ENCODE assay signal across 20 mouse cellular contexts in genomic region chr16:89900681-89901080, GRCm38 (mm10).
A peak's percentile ranks its signal among the peaks of the same experiment; 100 is the strongest.
DNase-seq lines count a peak whose midpoint lies in the region; ATAC-seq and TF ChIP-seq lines count a peak whose summit lies in the region.
"Had no signal": no experiment of that assay in that cellular context is flagged by ENCODE, and none has a peak within 500 bp of the region (broad histone marks: within the 10 kb centered on the region; RNA-seq: fewer than 3 reads in every experiment).

No protein-coding gene starts in this region.

- no peak for DNase-seq in hindbrain, postnatal 0 days (ENCODE audit: low spot score)
- DNase-seq in kidney, postnatal 4 days: peak; percentile 18 to 33
- DNase-seq in kidney, adult 8-10 months: no peak
- peak; percentile 35 for DNase-seq in embryo, embryonic 11.5 days (ENCODE audit: low read depth, low spot score)
- DNase-seq: adrenal gland, postnatal 36 days; cerebellum, adult 2 months; cerebellum, postnatal 36 days; gastrocnemius, postnatal 25 days; heart, adult 2 months; heart, postnatal 36 days; liver, postnatal 0 days; lung, postnatal 36 days; right cerebral cortex, postnatal 14 days; thymus, postnatal 4 days had no signal

- H3K27ac ChIP-seq in hindbrain, embryonic 13.5 days: peak overlapping the region; percentile 6; the same call in 1 of the 2 replicates
- no peak overlapping the region for H3K27ac ChIP-seq in hindbrain, postnatal 0 days
- H3K27ac ChIP-seq in neural tube, embryonic 14.5 days (ENCODE audit: low read depth, low read length): 0 out of 2 replicates have a peak overlapping the region, but pooled peaks have one; percentile 6
- H3K27ac ChIP-seq: embryonic facial prominence, embryonic 13.5 days; forebrain, embryonic 15.5 days; heart, adult 2 months had no signal

- peaks cover 12% of the 10 kb centered on the region for H3K36me3 ChIP-seq in hindbrain, embryonic 13.5 days
- no peaks in the 10 kb centered on the region for H3K36me3 ChIP-seq in hindbrain, postnatal 0 days (ENCODE audit: insufficient read depth, low read length)
- no peaks in the 10 kb centered on the region for H3K36me3 ChIP-seq in neural tube, embryonic 14.5 days (ENCODE audit: control insufficient read depth, insufficient read depth, low read length)
- H3K36me3 ChIP-seq: forebrain, embryonic 15.5 days had no signal

- no peaks in the 10 kb centered on the region for H3K9me3 ChIP-seq in hindbrain, embryonic 13.5 days
- H3K9me3 ChIP-seq in hindbrain, postnatal 0 days (ENCODE audit: low read length): no peaks in the 10 kb centered on the region
- no peaks in the 10 kb centered on the region for H3K9me3 ChIP-seq in neural tube, embryonic 14.5 days (ENCODE audit: control insufficient read depth, low read length)
- H3K9me3 ChIP-seq: embryonic facial prominence, embryonic 13.5 days; forebrain, embryonic 15.5 days had no signal

- no peak for TF ChIP-seq CTCF in hindbrain, postnatal 0 days (IDR thresholded peaks at IDR 0.05; ENCODE audit: low read depth)

- H3K4me2 ChIP-seq in hindbrain, embryonic 13.5 days: no peak overlapping the region
- no peak overlapping the region for H3K4me2 ChIP-seq in hindbrain, postnatal 0 days (ENCODE audit: low read depth, low read length)
- no peak overlapping the region for H3K4me2 ChIP-seq in neural tube, embryonic 14.5 days (ENCODE audit: low read depth, low read length)
- H3K4me2 ChIP-seq: embryonic facial prominence, embryonic 13.5 days; forebrain, embryonic 15.5 days had no signal

- H3K4me3 ChIP-seq in hindbrain, embryonic 13.5 days: no peak overlapping the region
- H3K4me3 ChIP-seq in hindbrain, postnatal 0 days (ENCODE audit: low read length): no peak overlapping the region
- no peak overlapping the region for H3K4me3 ChIP-seq in neural tube, embryonic 14.5 days (ENCODE audit: low read depth, low read length)
- H3K4me3 ChIP-seq: embryonic facial prominence, embryonic 13.5 days; forebrain, embryonic 15.5 days; heart, adult 2 months had no signal

- 21% methylated on average over 8 of the region's 8 CpGs for WGBS in hindbrain, embryonic 13.5 days
- whole genome bisulfite sequencing in hindbrain, postnatal 0 days: 21% methylated on average over 8 of the region's 8 CpGs
- 8% methylated on average over 8 of the region's 8 CpGs for WGBS in neural tube, embryonic 14.5 days

- no peak for ATAC-seq in hindbrain, embryonic 13.5 days (ENCODE audit: low FRiP score)
- no peak for ATAC-seq in hindbrain, postnatal 0 days
- ATAC-seq in neural tube, embryonic 14.5 days (ENCODE audit: low read depth): no peak
- ATAC-seq in activated CD4-positive, CD25-positive, alpha-beta regulatory T cell, adult 4 months: no peak
- ATAC-seq: forebrain, embryonic 15.5 days; liver, postnatal 0 days had no signal

- H3K4me1 ChIP-seq in hindbrain, embryonic 13.5 days (replicated peaks): peaks cover 29% of the 10 kb centered on the region
- no peaks in the 10 kb centered on the region for H3K4me1 ChIP-seq in hindbrain, postnatal 0 days (ENCODE audit: insufficient read depth, low read length)
- peaks cover 10% of the 10 kb centered on the region; the same call in 1 of the 2 replicates for H3K4me1 ChIP-seq in neural tube, embryonic 14.5 days (ENCODE audit: control insufficient read depth, insufficient read depth, low read length)

- no peak overlapping the region for H3K9ac ChIP-seq in hindbrain, embryonic 13.5 days
- no peak overlapping the region for H3K9ac ChIP-seq in hindbrain, postnatal 0 days (replicated peaks; ENCODE audit: low read length)
- H3K9ac ChIP-seq in neural tube, embryonic 14.5 days (replicated peaks; ENCODE audit: low read depth, low read length): no peak overlapping the region
- H3K9ac ChIP-seq: embryonic facial prominence, embryonic 13.5 days; forebrain, embryonic 15.5 days; liver, postnatal 0 days had no signal

- H3K27me3 ChIP-seq in hindbrain, embryonic 13.5 days: no peaks in the 10 kb centered on the region
- no peaks in the 10 kb centered on the region for H3K27me3 ChIP-seq in hindbrain, postnatal 0 days (ENCODE audit: insufficient read depth, low read length)
- no peaks in the 10 kb centered on the region for H3K27me3 ChIP-seq in neural tube, embryonic 14.5 days (ENCODE audit: control insufficient read depth, insufficient read depth, low read length)
- H3K27me3 ChIP-seq: CH12.LX; embryonic facial prominence, embryonic 13.5 days; forebrain, embryonic 15.5 days had no signal

Comparison
In these comparisons a context has a peak if more than half of its experiments do, and no peak if none do; other contexts are left out.
1. DNase-seq: peak in kidney, postnatal 4 days (2 of 2) and embryo, embryonic 11.5 days (single experiment); none in hindbrain, postnatal 0 days (single experiment) and kidney, adult 8-10 months (0 of 2).